Mouse (Mus musculus): ENCODE results near the gene Cdh19. TPM values are rescaled to one million over a fixed set of nuclear protein-coding genes. Genes with fewer than 3 reads are reported as not detected.

Gene Cdh19
- 1 to 10 TPM; 3.0 TPM for total RNA-seq (2021)
- long read RNA-seq, experiment 1 = 0 reads
- long read RNA-seq, experiment 2 = 0 reads

DNA sequence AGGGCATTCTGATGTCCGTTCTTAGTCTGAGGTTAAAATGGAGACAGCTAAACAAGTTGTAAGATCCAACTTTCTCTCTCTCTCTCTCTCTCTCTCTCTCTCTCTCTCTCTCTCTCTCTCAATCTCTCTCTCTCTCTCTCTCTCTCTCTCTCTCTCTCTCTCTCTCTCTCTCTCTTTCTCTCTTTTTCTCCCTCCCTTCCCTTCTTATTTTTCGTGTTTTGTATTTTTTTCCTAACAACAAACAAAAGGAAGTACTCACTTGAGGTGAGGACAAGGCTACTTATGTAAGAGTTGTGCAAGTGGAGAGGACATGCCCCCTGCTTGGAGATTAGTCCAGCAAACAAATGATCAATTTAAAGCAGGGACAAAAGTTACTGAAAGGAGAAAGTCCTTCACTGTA, at the start of gene Cdh19:
Gene Cdh19, minus strand, starts transcription at position 101 of the 400 bp plus-strand sequence.
- peak in 1 of 2 experiments; percentile 4 for DNase-seq

- no peak for DNase-seq
Observed at GRCm38 (mm10) chr1:111020434-111021060, 43.2 kb upstream of the Cdh19 start.

DNA sequence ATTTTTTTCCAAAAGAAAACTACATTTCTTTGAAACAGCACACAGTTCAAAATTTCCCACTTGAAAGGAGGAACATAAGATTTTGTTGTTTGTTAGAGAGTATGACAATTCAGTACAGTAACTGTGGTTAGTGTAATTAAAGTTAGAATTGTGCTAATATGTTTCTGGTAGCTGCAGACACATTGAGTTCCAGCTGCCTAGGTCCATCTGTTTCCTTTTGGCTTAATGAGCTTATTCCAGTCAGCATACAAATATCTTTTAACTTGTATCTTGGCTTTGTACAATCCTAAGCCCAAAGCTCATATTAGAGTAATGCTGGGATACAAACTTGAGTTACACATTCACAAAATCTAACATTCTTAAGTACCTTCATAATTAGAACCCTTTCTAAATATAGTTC, 40.3 kb upstream of the Cdh19 start:
- no peak for DNase-seq

GRCm38 (mm10) chr1:110989824-110990223, 12.4 kb upstream of the Cdh19 start:
- DNase-seq = no peak

GRCm38 (mm10) chr1:110969201-110969600, 8.2 kb downstream of the Cdh19 start:
- no peak for DNase-seq

DNA sequence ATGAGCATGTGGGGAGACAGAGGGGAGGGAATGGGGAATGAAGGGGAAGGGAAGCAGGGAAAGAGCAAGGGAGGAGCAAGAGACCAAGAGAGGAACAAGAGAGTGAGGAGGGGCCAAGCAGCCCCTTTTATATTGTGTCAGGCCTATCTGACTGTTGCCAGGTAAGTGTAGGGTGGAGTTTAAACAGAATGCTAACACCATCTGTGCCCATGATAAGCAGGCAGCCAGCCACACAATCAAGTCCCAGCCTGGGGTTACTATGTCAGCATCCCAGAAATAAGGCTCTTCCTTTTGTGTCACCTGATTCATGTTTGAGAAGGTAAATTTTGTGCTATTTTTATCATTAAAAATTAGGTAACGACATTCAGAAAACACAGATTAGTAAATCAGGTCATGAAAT, 67.6 kb downstream of the Cdh19 start:
- no peak for DNase-seq

- no peak for DNase-seq
Observed at GRCm38 (mm10) chr1:110909218-110909617, 68.2 kb downstream of the Cdh19 start.

- no peak for DNase-seq
Observed at GRCm38 (mm10) chr1:110904266-110904665, 73.1 kb downstream of the Cdh19 start.

Data from heart, adult 18-20 months (tissue).